Mouse (Mus musculus): Measurements from ENCODE around the gene Rabggta.
"Not testable (repeated sequence)": the region's sequence is repeated elsewhere in the genome, so short reads cannot be mapped to it uniquely, and the experiment has no call there.

GRCm38 (mm10) chr14:55760156-55760555 is 38.1 kb upstream of the Rabggta start:
- TF ChIP-seq CTCF (IDR thresholded peaks at IDR 0.05; ENCODE audit: low read depth) = peak; percentile 85
- TF ChIP-seq EP300 (IDR thresholded peaks at IDR 0.05; ENCODE audit: low read depth) = not testable (repeated sequence)

Data from liver, postnatal 0 days (tissue).